Mouse (Mus musculus): ENCODE measurements around the gene Fbxo7.

- TF ChIP-seq CTCF (IDR thresholded peaks at IDR 0.05; ENCODE audit: extremely low read depth, insufficient read depth, low read length) (peak; percentile 24; the same call in 1 of the 2 replicates), POLR2A (IDR thresholded peaks at IDR 0.05; ENCODE audit: extremely low read depth, insufficient read depth, low read length) (no peak)
Observed at GRCm38 (mm10) chr10:86074971-86075711, 53.4 kb downstream of the Fbxo7 start.
